Mouse (Mus musculus) adrenal gland, postnatal 0 days (tissue): Measurements from ENCODE around the gene Pcp2. TPM values are rescaled to one million over a fixed set of nuclear protein-coding genes. Genes with fewer than 3 reads are reported as not detected.

Experiments used
- polyA plus RNA-seq: library from polyadenylated mRNA; unstranded; fragments of >200 nt; fragmentation: Nextera tagmentation; extraction: Ambion mirVana; gene quantifications from 2 replicates; pipeline ENCODE4 v1.2.1, GENCODE M21; 2015

The Pcp2 gene
- polyA plus RNA-seq: 0.17 TPM in 1 of 2 replicates, not detected in the other

DNA sequence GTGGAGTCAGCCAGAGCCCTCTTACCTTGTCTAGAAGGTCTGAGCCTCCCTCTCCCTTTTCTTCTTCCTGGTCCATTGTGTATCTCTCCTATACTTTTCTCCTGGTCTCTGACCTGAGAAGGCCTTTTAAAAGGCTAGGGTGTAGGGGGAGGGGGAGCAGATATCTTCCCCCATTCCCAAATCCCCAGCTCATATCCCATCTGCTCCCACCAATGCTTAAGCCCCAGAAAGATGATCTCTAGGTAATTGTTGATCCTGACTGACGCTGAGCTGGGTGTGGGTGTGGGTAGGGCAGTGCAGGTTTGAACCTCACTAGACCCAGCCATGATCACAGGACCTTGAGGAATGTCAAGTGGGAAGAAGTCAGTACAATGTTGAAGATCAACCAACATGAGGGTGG, at the start of gene Pcp2:
Pcp2 (minus strand) TSS at position 101 of the 400 bp plus-strand sequence.

DNA sequence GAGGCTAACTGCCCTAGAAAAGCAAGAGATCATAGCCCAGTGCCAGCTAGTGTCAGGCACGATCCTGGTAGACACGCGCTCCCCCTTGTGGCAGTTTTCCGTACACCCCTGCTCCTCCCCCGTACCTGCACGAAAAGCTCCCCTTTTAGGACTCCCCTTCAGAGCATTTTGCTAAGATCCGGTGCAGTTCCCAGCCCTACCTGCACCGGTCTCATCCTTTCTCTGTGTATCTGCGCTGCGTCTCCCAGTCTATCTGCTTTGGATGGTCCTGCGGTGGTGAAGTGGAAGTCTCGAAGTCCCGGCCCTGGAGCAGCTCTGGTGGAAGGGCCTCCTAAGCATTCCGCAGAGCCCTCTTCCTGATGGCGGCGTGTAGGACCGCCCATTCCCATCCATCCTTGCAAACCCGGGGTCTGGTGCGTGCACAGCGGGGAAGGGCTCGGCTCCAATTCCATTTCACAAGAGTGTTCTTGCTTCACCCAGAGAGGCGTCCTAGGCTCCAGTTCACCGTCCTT, 46.7 kb upstream of the Pcp2 start, which contains the start of gene Fcor:
Fcor (minus strand) TSS at position 383 of the 512 bp plus-strand sequence.

DNA sequence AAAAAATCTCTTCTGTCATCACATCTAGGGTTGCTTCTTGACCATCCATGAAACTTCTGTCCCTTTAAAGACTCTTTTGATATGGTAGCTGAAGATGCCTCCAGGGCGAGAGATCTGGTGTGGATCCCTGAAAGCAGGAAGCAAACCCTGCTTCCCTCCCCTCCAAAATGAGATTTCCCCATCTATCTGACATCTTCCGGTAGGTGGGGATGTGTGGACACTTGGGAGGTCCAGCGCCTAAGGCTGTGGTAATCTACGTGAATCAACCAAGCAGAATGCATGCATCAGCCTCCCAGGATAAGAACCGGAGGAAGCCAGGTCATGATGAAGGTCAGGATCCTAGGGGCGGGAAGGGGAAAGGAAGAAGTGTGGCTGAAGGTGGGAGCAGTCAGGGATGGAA, 40.2 kb upstream of the Pcp2 start, which contains the start of gene Mcemp1:
Mcemp1 (plus strand) TSS at position 248 of the 400 bp plus-strand sequence.

DNA sequence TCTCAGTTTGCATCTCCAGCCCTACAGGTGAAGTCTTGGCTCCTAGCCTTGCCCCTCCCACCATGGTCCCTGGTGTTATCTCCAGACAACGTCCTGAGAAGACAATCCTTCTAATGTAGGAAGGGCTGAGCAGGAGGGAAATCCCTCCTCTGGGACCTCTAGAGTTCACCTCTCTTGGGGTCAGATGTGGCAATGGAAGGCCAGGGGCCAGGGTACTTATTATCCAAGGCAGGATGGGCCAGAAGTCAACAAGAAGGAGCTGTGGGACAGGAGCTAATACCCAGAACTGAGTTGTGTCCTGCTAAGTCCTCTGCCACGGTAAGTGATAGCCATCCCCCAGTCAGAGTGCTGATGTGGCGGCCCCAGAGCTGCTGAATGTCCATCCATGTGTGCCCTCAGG, 30.2 kb upstream of the Pcp2 start, which contains the start of gene Retn:
Retn (plus strand) TSS at position 245 of the 400 bp plus-strand sequence.

DNA sequence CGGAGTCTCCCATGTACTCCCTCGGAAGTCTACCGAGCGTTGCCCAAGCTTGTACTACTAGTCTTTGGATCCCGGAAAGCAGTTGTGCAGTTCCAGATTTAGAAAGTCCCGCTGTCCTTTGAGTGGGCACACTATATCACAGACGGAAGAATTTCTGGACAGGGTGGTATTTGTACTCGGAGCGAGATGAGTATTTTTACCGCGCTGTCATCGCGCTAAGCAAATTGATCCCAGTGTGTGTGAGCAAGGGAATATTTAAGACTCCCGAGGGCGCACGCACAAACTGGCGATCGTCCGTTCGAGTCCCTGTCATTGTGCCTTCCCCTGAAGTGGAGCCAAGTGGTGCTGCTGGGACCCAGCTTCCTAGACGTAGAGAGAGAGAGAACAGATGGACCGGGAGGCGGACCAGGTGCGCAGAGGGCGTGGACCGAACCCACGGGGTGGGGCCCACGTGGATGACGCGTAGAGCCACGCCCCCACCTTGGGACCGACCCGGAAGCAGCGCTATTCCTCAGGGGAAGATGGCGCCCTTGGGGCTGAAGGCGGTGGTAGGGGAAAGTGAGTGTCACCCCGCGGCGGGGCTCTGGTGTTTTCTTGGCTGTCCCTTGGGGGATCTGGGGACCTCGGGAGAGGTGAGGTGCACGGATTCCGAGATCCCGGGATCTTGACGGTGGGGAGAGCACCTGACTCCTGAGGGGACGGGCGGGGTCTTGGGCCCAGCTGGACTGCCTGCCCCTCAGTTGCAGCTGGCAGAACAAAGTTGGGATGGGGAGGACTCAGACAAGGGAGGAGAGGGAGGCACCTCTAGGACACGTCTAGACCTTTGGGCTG, 5.5 kb upstream of the Pcp2 start, which contains the start of gene Stxbp2:
Stxbp2 (plus strand) TSS at position 309 of the 831 bp plus-strand sequence.

DNA sequence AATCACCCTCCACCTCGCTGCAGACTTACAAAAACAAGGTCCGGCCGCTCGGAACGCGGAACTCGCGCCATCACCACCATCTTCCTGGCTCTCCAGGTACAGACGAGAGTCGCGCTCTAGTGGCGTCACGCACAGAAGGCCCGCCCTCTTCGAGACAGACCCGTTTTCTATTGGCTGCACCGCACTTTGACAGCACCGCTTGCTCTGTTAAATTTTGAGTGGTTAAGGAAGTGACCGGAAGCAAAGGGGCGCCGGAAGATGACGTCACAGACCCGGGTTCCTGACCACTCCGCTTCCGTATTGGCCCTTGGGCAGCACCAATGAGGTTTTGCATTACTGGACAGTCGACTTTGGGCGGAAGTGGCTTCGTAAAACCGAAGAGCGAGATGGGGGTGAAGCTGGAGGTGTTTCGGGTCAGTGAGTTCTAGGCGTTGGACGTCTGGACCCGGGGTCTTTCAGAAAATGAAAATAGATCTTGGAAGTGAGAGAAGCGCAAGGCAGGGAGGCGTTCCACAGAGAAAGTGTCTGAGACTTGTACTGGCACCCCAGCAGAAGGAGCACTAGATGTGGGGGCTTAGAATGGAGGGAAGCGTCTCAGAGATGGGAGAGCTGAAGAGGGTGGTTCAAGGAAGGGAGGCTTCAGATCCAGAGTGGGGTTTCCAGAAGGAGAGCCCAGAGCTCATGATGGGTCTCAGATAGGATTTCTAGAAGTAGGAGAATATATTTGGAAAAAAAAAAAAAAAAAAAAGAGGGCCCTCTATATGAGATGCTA, 4.0 kb downstream of the Pcp2 start, which contains the start of the genes Xab2 and Pet100:
Xab2 (minus strand) TSS at position 118 of the 772 bp plus-strand sequence.
Pet100 (plus strand) TSS at position 350 of the 772 bp plus-strand sequence.

DNA sequence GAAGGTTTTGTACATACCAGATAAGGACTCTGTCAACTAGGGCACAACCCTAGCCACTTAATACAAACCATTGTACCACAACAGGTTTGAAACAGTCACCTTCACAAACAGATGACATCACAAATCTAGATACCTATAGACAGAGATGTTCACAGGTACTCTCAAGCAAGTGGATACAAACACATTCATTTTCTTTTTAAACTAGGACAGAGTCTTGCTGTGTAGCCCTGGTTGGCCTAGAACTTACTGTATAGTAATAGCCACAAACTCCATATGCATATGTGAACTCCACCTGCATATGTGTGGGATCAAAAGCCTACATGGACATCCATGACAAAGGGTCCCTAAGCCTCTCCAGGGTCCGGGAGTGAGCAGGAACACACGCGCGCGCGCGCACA, 38.4 kb downstream of the Pcp2 start, which contains the start of gene Camsap3:
Camsap3 (plus strand) TSS at position 301 of the 398 bp plus-strand sequence.

Other genes starting within 250 kb of the Pcp2 start
- 4.2 and 6.0 TPM in 2 replicates for gene Arhgef18, start 232.5 kb downstream of the Pcp2 start, polyA plus RNA-seq
- gene Pex11g, start 157.9 kb downstream of the Pcp2 start, polyA plus RNA-seq: 5.8 and 11.0 TPM in 2 replicates
- gene Tex45, start 154.7 kb downstream of the Pcp2 start, polyA plus RNA-seq: 0.14 TPM in 1 of 2 replicates, not detected in the other
- gene Zfp358, start 132.4 kb downstream of the Pcp2 start, polyA plus RNA-seq: 28.0 and 29.2 TPM in 2 replicates
- gene Mcoln1, start 125.1 kb downstream of the Pcp2 start, polyA plus RNA-seq: 42.7 and 55.1 TPM in 2 replicates
- 18.1 and 21.1 TPM in 2 replicates for gene Pnpla6, start 110.2 kb downstream of the Pcp2 start, polyA plus RNA-seq
- gene C330021F23Rik, start 57.6 kb downstream of the Pcp2 start, polyA plus RNA-seq: 0.68 and 1.5 TPM in 2 replicates
- gene Camsap3, start 38.3 kb downstream of the Pcp2 start, polyA plus RNA-seq: 2.9 and 8.1 TPM in 2 replicates
- 26.3 and 31.5 TPM in 2 replicates for gene Xab2, start 4.2 kb downstream of the Pcp2 start, polyA plus RNA-seq
- gene Pet100, start 4.0 kb downstream of the Pcp2 start, polyA plus RNA-seq: 267 and 643 TPM in 2 replicates
- gene Stxbp2, start 5.4 kb upstream of the Pcp2 start, polyA plus RNA-seq: 40.3 and 82.1 TPM in 2 replicates
- 1.4 TPM in 1 of 2 replicates, not detected in the other for gene Retn, start 30.2 kb upstream of the Pcp2 start, polyA plus RNA-seq
- 0.98 and 1.4 TPM in 2 replicates for gene Mcemp1, start 40.2 kb upstream of the Pcp2 start, polyA plus RNA-seq
- gene Fcor, start 46.8 kb upstream of the Pcp2 start, polyA plus RNA-seq: 6.3 and 6.8 TPM in 2 replicates
- 26.5 and 28.8 TPM in 2 replicates for gene Trappc5, start 50.8 kb upstream of the Pcp2 start, polyA plus RNA-seq
- gene Fcer2a, start 68.6 kb upstream of the Pcp2 start, polyA plus RNA-seq: 0.19 TPM in 1 of 2 replicates, not detected in the other
- gene Clec4g, start 95.1 kb upstream of the Pcp2 start, polyA plus RNA-seq: 0.39 and 0.68 TPM in 2 replicates
- gene Cd209a, start 123.4 kb upstream of the Pcp2 start, polyA plus RNA-seq: 0.24 and 0.41 TPM in 2 replicates
- gene Cd209e, start 228.8 kb upstream of the Pcp2 start, polyA plus RNA-seq: not detected in 2 replicates